Mouse (Mus musculus) heart, adult 18-20 months (tissue): ENCODE measurements around the gene Arhgap32. TPM values are rescaled to one million over a fixed set of nuclear protein-coding genes. Genes with fewer than 3 reads are reported as not detected.
A peak's percentile ranks its signal among the peaks of the same experiment; 100 is the strongest.

Experiments used
- DNase-seq, 2 experiments: peaks; one replicate each; pipeline ENCODE4 v3.0.0; 2021 to 2022; ENCODE audit warnings: mixed read lengths in 1 of 2
- microRNA-seq, 2 experiments: library from miRNA; unstranded; fragments of <30 nt; microRNA quantifications; one replicate each; pipeline ENCODE4 v1.2.0; 2022
- total RNA-seq, 2 experiments: library from RNA; stranded (reverse); gene quantifications; 2 replicates each; pipeline ENCODE4 v1.2.3; 2021

Gene Arhgap32
- total RNA-seq, 2 experiments from 2014 or later = 15.6 to 20.0 TPM

- DNase-seq = no peak
Measured at GRCm38 (mm10) chr9:32253721-32254120, 137.8 kb downstream of the Arhgap32 start.

- no peak for DNase-seq
Measured at GRCm38 (mm10) chr9:32257365-32257764, 141.4 kb downstream of the Arhgap32 start.

GRCm38 (mm10) chr9:32257882-32258281 lies 141.9 kb downstream of the Arhgap32 start:
- no peak for DNase-seq

GRCm38 (mm10) chr9:32271896-32272444 lies 156.0 kb downstream of the Arhgap32 start:
- DNase-seq = peak; percentile 69 to 86

GRCm38 (mm10) chr9:32278052-32278451 lies 162.1 kb downstream of the Arhgap32 start:
- no peak for DNase-seq

- no peak for DNase-seq
Measured at GRCm38 (mm10) chr9:32279789-32280188, 163.9 kb downstream of the Arhgap32 start.

GRCm38 (mm10) chr9:32280456-32280855 lies 164.5 kb downstream of the Arhgap32 start:
- no peak for DNase-seq

- no peak for DNase-seq
Measured at GRCm38 (mm10) chr9:32283591-32283990, 167.7 kb downstream of the Arhgap32 start.

- DNase-seq = no peak
Measured at GRCm38 (mm10) chr9:32291618-32292017, 175.7 kb downstream of the Arhgap32 start.

- DNase-seq = peak; percentile 28 to 60
Measured at GRCm38 (mm10) chr9:32292686-32293085, 176.8 kb downstream of the Arhgap32 start.

GRCm38 (mm10) chr9:32295061-32295800 lies 179.3 kb downstream of the Arhgap32 start:
- DNase-seq = no peak

- no peak for DNase-seq
Measured at GRCm38 (mm10) chr9:32302501-32303150, 186.7 kb downstream of the Arhgap32 start.

- peak in 1 of 2 experiments; percentile 16 for DNase-seq
Measured at GRCm38 (mm10) chr9:32311786-32312185, 195.8 kb downstream of the Arhgap32 start.

GRCm38 (mm10) chr9:32312208-32312607 lies 196.3 kb downstream of the Arhgap32 start:
- no peak for DNase-seq

- DNase-seq = peak; percentile 80 to 86
Measured at GRCm38 (mm10) chr9:32314071-32314470, 198.1 kb downstream of the Arhgap32 start.

- no peak for DNase-seq
Measured at GRCm38 (mm10) chr9:32315999-32316398, 200.1 kb downstream of the Arhgap32 start.

Small RNA genes within 50 kb of the gene (microRNA-seq; reads per million reads assigned to microRNA genes)
- 0 reads per million in 2 experiments for gene Gm44453

Other genes starting within 250 kb of the Arhgap32 start
- gene Barx2, start 202.7 kb upstream of the Arhgap32 start, total RNA-seq = under 1 TPM; 0.25 to 0.28 TPM
- 10 to 100 TPM; 45.4 to 49.0 TPM for gene Kcnj5, start 228.2 kb downstream of the Arhgap32 start, total RNA-seq